Mouse (Mus musculus) thymus, postnatal 25 days (tissue): Measurements from ENCODE around the gene 2410141K09Rik.
"Not testable (repeated sequence)": the region's sequence is repeated elsewhere in the genome, so short reads cannot be mapped to it uniquely, and the experiment has no call there.

Experiments used
- DNase-seq: peaks from one replicate; pipeline ENCODE4 v3.0.0; 2022

The 2410141K09Rik gene

GRCm38 (mm10) chr13:66441018-66441417 is at the start of gene 2410141K09Rik:
Gene 2410141K09Rik, minus strand, starts transcription at chr13:66441118.
- DNase-seq, result not testable (repeated sequence)

DNA sequence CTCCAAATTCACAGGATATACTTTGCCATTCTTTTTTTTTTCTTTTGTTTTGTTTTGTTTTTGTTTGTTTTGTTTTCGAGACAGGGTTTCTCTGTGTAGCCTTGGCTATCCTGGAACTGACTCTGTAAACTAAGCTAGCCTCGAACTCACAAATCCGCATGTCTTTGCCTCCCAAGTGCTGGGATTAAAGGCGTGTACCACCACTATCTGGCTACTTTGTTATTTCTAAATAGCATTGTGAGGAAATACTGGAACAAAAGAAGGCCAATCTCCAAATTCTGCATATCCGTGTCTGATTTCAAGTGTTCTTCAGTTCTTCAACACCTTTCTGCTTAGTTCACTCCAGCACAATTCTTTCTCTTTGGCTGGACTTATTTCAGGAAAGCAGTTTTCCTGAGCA is 14.1 kb downstream of the 2410141K09Rik start:
- not testable (repeated sequence) for DNase-seq

DNA sequence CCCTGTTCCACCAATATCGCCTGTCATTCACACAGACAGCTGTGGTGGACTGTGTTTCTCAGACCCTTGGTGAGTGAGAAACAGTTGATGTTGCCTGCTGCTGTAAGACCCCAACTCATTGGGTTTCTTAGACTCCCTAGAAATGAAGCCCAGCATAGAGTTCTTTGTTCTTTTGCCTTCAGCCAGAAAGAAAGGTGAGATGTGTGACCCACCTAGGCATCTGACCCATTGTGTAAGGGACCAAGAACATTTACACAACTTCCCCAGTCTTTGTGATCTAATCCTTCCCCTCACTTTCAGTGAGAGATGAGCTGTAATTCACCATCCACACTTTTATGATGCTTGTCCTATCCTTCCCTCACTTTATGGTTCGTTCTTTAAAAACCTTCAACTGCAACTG is 26.0 kb downstream of the 2410141K09Rik start:
- not testable (repeated sequence) for DNase-seq
